Mouse (Mus musculus) olfactory bulb, adult 2 months (tissue): ENCODE measurements around the gene Cntn5. TPM values are rescaled to one million over a fixed set of nuclear protein-coding genes. Genes with fewer than 3 reads are reported as not detected.

Experiments
- H3K27ac ChIP-seq: fragments of 200-500 bp; 2 replicates; pipeline ENCODE4 v1.5.1; 2012; ENCODE audit warnings: low read depth, low read length; ENCODE audit not compliant: insufficient read depth
- H3K4me1 ChIP-seq: fragments of 200-500 bp; 2 replicates; pipeline ENCODE4 v1.6.1; 2012; ENCODE audit warnings: low read length; ENCODE audit not compliant: control insufficient read depth, insufficient read depth
- H3K4me3 ChIP-seq: fragments of 200-500 bp; 2 replicates; pipeline ENCODE4 v1.5.1; 2012; ENCODE audit warnings: mild to moderate bottlenecking, low read depth, low read length, moderate library complexity; ENCODE audit not compliant: insufficient read depth
- CTCF ChIP-seq: fragments of 200-500 bp; IDR thresholded peaks from 2 replicates; pipeline ENCODE4 v1.5.1; 2012; ENCODE audit warnings: low read depth, mild to moderate bottlenecking, low read length, moderate library complexity; ENCODE audit not compliant: insufficient read depth
- POLR2A ChIP-seq: fragments of 200-500 bp; IDR thresholded peaks from 2 replicates; pipeline ENCODE4 v1.6.1; 2012; ENCODE audit warnings: mild to moderate bottlenecking, low read depth, low read length, moderate library complexity; ENCODE audit not compliant: insufficient read depth
- whole genome bisulfite sequencing: fragments of 180-500 bp; shearing (Covaris S2); methylation state at CpG from one replicate; pipeline ENCODE4 v1.1.7; 2018; 5-methylcytosine and 5-hydroxymethylcytosine counted together
- polyA plus RNA-seq: library from polyadenylated mRNA; stranded (reverse); fragments of >200 nt; gene quantifications from 2 replicates; pipeline ENCODE4 v1.2.4, GENCODE M21; 2012; ENCODE audit warnings: low replicate concordance; ENCODE audit not compliant: missing spikeins, insufficient read depth, insufficient read length

Cntn5 gene
- polyA plus RNA-seq, 1 experiment = not detected

GRCm38 (mm10) chr9:9949346-9949745 is 955.2 kb downstream of the Cntn5 start:
- TF ChIP-seq CTCF (no peak), POLR2A (no peak)
- Histone ChIP-seq H3K4me3 (no peak overlapping the region), H3K27ac (no peak overlapping the region), H3K4me1 (no peaks in the 10 kb centered on the region)
- 59% methylated on average over 3 of the region's 3 CpGs for WGBS

DNA sequence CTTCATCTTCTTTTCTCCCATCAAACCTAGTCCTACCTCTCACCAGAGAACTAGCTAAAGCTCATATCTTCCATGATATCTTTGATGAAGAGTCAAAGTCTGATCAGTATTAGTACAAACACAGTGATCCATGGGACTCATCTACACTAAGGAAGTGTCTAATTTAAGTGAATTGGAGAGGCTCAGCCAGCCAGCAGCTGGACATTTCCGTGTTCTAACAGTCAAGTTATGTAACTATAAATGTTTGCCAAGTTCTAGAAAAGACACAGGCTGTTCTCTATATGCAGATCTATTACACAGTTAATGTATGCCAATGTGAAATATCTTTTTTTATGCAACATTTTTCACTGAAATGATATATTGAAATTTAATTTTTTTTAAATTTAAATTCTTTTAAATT is 959.7 kb downstream of the Cntn5 start:
- no peak overlapping the region for H3K27ac ChIP-seq
- TF ChIP-seq CTCF (no peak), POLR2A (no peak)

GRCm38 (mm10) chr9:9937444-9938436 is 966.8 kb downstream of the Cntn5 start:
- H3K27ac ChIP-seq = no peak overlapping the region
- no peaks in the 10 kb centered on the region for H3K4me1 ChIP-seq
- 77% methylated on average over 1 of the region's 1 CpGs for WGBS
- no peak overlapping the region for H3K4me3 ChIP-seq
- TF ChIP-seq POLR2A (no peak), CTCF (no peak)

More for the DNA sequence above, 959.7 kb downstream of the Cntn5 start:
- Histone ChIP-seq H3K4me1 (no peaks in the 10 kb centered on the region), H3K4me3 (no peak overlapping the region)
- 75% methylated on average over 1 of the region's 1 CpGs for WGBS

DNA sequence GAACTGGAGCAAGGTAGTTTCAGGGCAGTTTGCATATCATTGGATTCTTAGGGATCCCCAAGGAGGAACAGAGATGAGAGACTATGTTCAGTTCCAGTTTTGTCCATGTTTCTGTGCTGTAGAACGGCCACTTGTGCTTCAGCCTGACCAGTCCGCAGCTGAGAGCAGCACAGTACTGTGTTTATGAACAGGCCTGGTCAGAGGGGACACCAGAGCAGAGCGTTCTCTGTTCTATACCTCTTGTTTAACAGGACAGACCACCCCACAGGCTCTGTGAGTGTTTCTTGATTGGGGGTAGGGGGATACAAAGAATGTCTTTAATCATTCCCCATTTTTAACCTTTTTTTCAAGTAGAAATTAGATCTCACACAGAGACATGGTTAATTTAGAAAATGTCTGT is 984.0 kb downstream of the Cntn5 start:
- 60% methylated on average over 3 of the region's 3 CpGs for WGBS
- TF ChIP-seq CTCF (no peak), POLR2A (no peak)
- H3K4me3 ChIP-seq = no peak overlapping the region
- no peaks in the 10 kb centered on the region for H3K4me1 ChIP-seq
- no peak overlapping the region for H3K27ac ChIP-seq

DNA sequence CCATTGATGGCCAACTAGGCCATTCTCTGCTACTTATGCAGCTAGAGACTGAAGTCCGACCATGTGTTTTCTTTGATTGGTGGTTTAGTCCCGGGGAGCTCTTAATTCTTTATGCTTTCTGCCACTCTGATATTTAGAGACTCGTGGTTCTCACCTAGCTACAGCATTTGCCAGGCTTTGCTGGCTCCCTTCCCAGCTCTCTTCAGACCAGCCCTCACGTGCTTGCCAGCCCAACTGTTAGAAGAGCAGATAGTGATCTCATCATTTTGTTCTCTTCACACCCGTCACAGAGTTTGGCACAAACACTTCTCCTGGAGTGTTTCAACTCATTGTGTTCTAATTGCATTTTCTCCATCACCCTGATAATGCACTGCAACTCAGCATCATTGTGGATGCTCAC is 1005.5 kb downstream of the Cntn5 start:
- no peaks in the 10 kb centered on the region for H3K4me1 ChIP-seq
- no peak overlapping the region for H3K27ac ChIP-seq
- 43% methylated on average over 5 of the region's 5 CpGs for WGBS
- no peak overlapping the region for H3K4me3 ChIP-seq
- TF ChIP-seq POLR2A = no peak
- no peak for TF ChIP-seq CTCF

GRCm38 (mm10) chr9:9886210-9886609 is 1018.4 kb downstream of the Cntn5 start:
- TF ChIP-seq CTCF (no peak), POLR2A (no peak)
- no peak overlapping the region for H3K4me3 ChIP-seq
- WGBS = 91% methylated on average over 6 of the region's 6 CpGs
- H3K4me1 ChIP-seq = no peaks in the 10 kb centered on the region
- H3K27ac ChIP-seq = no peak overlapping the region

GRCm38 (mm10) chr9:9882779-9883383 is 1021.7 kb downstream of the Cntn5 start:
- TF ChIP-seq POLR2A (no peak), CTCF (no peak)
- WGBS = 48% methylated on average over 8 of the region's 8 CpGs
- no peaks in the 10 kb centered on the region for H3K4me1 ChIP-seq
- H3K27ac ChIP-seq = no peak overlapping the region
- H3K4me3 ChIP-seq = no peak overlapping the region

DNA sequence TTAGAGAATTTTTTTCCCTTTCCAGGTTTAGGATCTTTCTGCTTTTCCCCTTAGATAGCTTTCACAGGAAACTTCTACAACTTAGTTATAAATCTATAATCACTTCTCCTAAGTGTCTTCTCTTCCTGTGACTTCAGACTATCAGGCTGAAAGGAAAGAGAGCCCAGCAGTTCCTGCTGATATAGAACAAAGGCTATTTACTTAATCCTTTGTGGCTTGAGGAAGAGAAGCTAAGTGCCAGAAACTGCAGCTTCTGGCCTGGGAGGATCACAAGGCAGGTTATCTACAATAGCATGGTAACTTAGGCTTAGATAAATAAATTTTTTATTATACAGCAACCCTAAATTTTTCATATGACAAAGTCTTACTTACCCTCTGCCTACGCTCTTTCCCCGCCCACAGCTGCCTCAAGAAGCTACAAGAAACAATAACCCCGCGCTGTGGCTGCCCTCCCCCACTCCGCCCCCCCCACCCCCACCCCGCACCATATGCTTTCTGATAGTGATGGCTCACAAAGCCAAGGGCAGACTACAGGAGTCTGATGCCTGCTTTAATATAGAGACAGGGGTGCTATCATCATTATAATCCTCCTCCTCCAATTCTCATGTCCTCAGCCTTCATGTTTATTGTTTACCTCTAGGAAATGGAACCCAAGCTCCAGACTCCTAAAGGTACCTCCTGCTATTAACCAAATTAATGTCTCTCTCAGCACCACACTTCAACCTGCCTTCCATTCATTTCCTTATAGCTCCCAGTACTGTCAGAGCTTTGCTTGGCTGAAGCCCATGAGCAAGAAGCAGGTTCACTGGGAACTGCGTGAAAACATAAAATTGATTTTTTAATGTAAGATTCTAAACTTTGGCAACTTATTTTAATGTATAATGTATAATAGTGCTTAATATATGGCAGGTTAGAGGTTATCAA is 1032.2 kb downstream of the Cntn5 start:
- whole genome bisulfite sequencing = 33% methylated on average over 7 of the region's 7 CpGs
- H3K27ac ChIP-seq = no peak overlapping the region
- H3K4me1 ChIP-seq = no peaks in the 10 kb centered on the region
- TF ChIP-seq POLR2A (no peak), CTCF (no peak)
- no peak overlapping the region for H3K4me3 ChIP-seq
